Mouse (Mus musculus) midbrain, embryonic 16.5 days (tissue): ENCODE results near the gene Trim80. TPM values are rescaled to one million over a fixed set of nuclear protein-coding genes. Genes with fewer than 3 reads are reported as not detected.

Experiments used
- ATAC-seq: fragments of 200-750 bp; cut with Nextera tagmentation; 2 replicates; pipeline ENCODE4 v1.8.0; 2017; ENCODE audit warnings: moderate TSS enrichment
- H3K27ac ChIP-seq: fragments of 300-500 bp; sonication (generic); 2 replicates; pipeline ENCODE4 v1.5.1; 2014; ENCODE audit warnings: mild to moderate bottlenecking, low read length, mixed read lengths
- H3K27me3 ChIP-seq: fragments of 300-500 bp; sonication (generic); 2 replicates; pipeline ENCODE4 v1.6.1; 2014; ENCODE audit warnings: low read depth, low read length, mixed read lengths; ENCODE audit not compliant: control insufficient read depth, insufficient read depth
- H3K36me3 ChIP-seq: fragments of 300-500 bp; sonication (generic); 2 replicates; pipeline ENCODE4 v1.6.1; 2014; ENCODE audit warnings: mild to moderate bottlenecking, low read length, moderate library complexity, mixed read lengths; ENCODE audit not compliant: control insufficient read depth, insufficient read depth
- H3K4me1 ChIP-seq: fragments of 300-500 bp; sonication (generic); 2 replicates; pipeline ENCODE4 v1.6.1; 2014; ENCODE audit warnings: mild to moderate bottlenecking, low read length, mixed read lengths; ENCODE audit not compliant: control insufficient read depth, insufficient read depth
- H3K4me2 ChIP-seq: fragments of 300-500 bp; sonication (generic); 2 replicates; pipeline ENCODE4 v1.6.1; 2014; ENCODE audit warnings: mild to moderate bottlenecking, low read length, mixed read lengths
- H3K4me3 ChIP-seq: fragments of 300-500 bp; sonication (generic); 2 replicates; pipeline ENCODE4 v1.5.1; 2014; ENCODE audit warnings: low read depth, mild to moderate bottlenecking, low read length, moderate library complexity, mixed read lengths
- H3K9ac ChIP-seq: fragments of 300-500 bp; sonication (generic); 2 replicates; pipeline ENCODE4 v1.6.1; 2014; ENCODE audit warnings: low read depth, low read length, mixed read lengths
- H3K9me3 ChIP-seq: fragments of 300-500 bp; sonication (generic); replicated peaks from 2 replicates; pipeline ENCODE4 v1.6.1; 2014; ENCODE audit warnings: mild to moderate bottlenecking, low read length, mixed read lengths; ENCODE audit not compliant: control insufficient read depth, poor library complexity, severe bottlenecking
- WGBS: fragments of 180-500 bp; shearing (Covaris S2); extraction: QIAGEN DNeasy Blood & Tissue Kit; methylation state at CpG from one replicate; pipeline ENCODE4 v1.1.7; 2014; 5-methylcytosine and 5-hydroxymethylcytosine counted together
- polyA plus RNA-seq: library from polyadenylated mRNA; unstranded; fragments of >200 nt; fragmentation: Nextera tagmentation; extraction: Ambion mirVana; gene quantifications from 2 replicates; pipeline ENCODE4 v1.2.1, GENCODE M21; 2015

Gene Trim80
- not detected in 2 replicates for polyA plus RNA-seq

DNA sequence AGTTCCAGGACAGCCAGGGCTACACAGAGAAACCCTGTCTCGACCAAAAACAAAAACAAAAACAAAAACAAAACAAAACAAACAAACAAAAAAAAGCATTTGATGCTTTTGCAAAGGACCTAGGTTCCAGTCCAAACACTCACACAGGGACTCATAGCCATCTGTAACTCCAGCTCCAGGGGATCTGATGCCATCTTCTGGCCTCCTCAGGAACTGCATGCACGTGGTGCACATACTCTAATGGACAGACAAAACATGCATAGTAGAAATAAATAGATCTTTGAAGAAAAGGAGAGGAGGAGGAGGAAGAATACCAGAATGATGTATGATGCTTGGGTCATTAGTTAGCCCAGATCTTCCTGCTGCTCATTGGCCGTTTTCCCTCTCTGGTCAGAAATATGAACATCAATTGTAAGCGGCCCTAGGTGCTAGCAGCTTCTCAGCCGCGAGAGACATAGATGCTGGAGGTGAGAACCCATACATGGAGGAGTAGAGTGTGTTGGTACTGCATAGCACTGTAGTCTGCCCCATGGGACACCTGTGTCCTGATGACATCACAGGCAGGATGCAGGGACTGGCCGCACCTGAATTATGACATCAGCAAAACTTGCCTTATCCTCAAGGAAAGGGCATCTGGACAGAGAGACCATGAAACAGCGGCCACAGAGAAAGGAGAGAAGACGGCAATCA lies at the start of gene Trim80:
TSS of gene Trim80 (plus strand) at position 640 of the 690 bp plus-strand sequence.
- no peak within 1 kb of the TSS for H3K4me3 ChIP-seq
- no peaks in the 10 kb centered on the region for H3K36me3 ChIP-seq
- 94% methylated on average over 9 of the region's 9 CpGs for WGBS
- no peaks in the 10 kb centered on the region for H3K27me3 ChIP-seq
- ATAC-seq = no peak
- H3K9me3 ChIP-seq = no peaks in the 10 kb centered on the region
- peaks cover 8% of the 10 kb centered on the region; the same call in 1 of the 2 replicates for H3K4me1 ChIP-seq
- H3K27ac ChIP-seq = no peak within 1 kb of the TSS
- no peak within 1 kb of the TSS for H3K4me2 ChIP-seq
- H3K9ac ChIP-seq = no peak within 1 kb of the TSS

DNA sequence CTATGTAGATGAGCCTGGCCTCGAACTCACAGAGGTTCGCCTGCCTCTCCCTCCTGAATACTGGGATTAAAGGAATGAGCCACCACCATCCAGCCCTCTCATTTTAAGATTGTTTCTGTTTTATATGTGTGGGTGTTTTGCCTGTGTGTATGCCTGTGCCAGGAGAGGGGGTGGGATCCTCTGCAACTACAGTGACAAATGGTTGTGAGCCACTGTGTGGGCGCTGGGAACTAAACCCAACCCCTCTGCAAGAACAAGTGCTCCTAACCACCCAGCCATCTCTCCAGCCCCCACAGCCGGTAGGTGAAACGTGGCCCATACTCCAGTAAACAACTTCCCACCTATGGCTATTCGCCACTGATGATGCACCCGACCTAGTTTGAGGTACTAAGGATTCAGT lies 49.0 kb upstream of the Trim80 start:
- peaks cover 36% of the 10 kb centered on the region for H3K36me3 ChIP-seq
- H3K27me3 ChIP-seq = no peaks in the 10 kb centered on the region
- no peak overlapping the region for H3K4me3 ChIP-seq
- ATAC-seq = no peak
- no peak overlapping the region for H3K9ac ChIP-seq
- no peak overlapping the region for H3K4me2 ChIP-seq
- H3K27ac ChIP-seq = no peak overlapping the region
- no peaks in the 10 kb centered on the region for H3K4me1 ChIP-seq
- H3K9me3 ChIP-seq = no peaks in the 10 kb centered on the region
- 87% methylated on average over 7 of the region's 7 CpGs for WGBS

DNA sequence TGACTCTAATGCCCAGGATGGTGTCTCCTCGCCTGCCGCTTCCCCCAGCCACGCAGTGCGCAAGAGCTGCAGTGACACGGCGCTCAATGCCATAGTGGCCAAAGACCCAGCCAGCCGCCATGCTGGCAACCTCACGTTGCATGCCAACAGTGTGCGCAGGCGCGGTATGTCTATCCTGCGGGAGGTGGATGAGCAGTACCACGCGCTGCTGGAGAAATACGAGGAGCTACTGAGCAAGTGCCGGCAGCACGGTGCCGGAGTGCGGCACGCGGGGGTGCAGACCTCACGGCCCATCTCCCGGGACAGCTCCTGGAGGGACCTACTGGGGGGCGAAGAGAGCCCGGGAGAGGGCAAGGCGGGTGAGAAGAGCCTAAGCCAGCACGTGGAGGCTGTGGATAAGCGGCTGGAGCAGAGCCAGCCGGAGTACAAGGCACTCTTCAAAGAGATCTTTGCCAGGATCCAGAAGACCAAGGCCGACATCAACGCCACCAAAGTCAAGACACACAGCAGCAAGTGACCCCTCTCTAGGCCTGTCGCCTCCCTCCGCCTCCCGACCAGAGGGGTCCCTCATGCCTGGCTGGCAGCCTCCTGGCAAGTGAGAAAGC lies 46.5 kb upstream of the Trim80 start:
- no peaks in the 10 kb centered on the region for H3K4me1 ChIP-seq
- H3K9ac ChIP-seq = no peak overlapping the region
- peaks cover 36% of the 10 kb centered on the region for H3K36me3 ChIP-seq
- no peaks in the 10 kb centered on the region for H3K27me3 ChIP-seq
- WGBS = 71% methylated on average over 34 of the region's 34 CpGs
- no peak overlapping the region for H3K4me3 ChIP-seq
- no peaks in the 10 kb centered on the region for H3K9me3 ChIP-seq
- H3K4me2 ChIP-seq = no peak overlapping the region
- H3K27ac ChIP-seq = no peak overlapping the region
- no peak for ATAC-seq

DNA sequence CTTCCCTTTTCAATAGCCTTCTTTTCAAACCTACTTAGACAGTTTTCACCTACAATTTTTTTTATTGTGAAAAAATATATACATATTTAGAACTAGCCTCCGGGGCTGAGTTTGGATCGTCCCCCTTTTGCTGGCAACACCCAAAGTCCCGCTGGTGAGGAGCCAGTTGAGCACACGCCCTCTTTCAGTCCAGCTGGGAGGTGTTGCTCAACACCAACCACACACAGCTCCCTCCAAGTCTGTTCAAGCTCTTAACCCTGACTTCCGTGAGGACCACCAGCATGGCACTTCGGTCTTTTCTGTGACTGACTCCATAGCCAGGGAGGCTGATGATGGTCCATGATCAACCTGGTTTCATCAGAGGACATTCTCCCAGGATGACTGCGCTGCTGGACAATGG lies 42.3 kb upstream of the Trim80 start:
- Histone ChIP-seq H3K9ac (no peak overlapping the region), H3K9me3 (no peaks in the 10 kb centered on the region), H3K27ac (no peak overlapping the region), H3K4me2 (no peak overlapping the region), H3K36me3 (peaks cover 18% of the 10 kb centered on the region), H3K27me3 (no peaks in the 10 kb centered on the region), H3K4me3 (no peak overlapping the region), H3K4me1 (peaks cover 13% of the 10 kb centered on the region)
- no peak for ATAC-seq
- WGBS = 83% methylated on average over 7 of the region's 7 CpGs

DNA sequence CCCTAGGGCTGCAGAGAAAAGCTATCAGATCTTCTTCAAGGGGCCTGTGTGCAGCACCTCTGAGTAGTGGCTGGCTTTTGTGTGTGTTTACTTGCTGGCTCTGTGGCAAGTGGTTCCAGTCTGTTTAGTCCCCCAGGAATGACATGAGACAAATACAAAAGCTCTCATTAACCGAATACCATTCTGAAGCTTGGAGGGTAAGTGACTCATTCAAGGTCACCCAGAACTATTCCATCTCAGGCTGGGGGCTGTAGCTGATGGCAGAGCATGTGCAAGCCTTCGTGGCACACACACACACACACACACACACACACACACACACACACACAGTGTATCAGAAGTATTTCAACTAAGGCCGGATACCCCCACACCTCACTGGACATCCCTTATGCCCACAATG lies 40.2 kb upstream of the Trim80 start:
- H3K27ac ChIP-seq = peak overlapping the region; percentile 77
- H3K9ac ChIP-seq = no peak overlapping the region
- no peaks in the 10 kb centered on the region for H3K27me3 ChIP-seq
- no peaks in the 10 kb centered on the region for H3K9me3 ChIP-seq
- H3K4me1 ChIP-seq = peaks cover 26% of the 10 kb centered on the region
- no peak overlapping the region for H3K4me3 ChIP-seq
- no peak overlapping the region for H3K4me2 ChIP-seq
- WGBS = 83% methylated on average over 3 of the region's 3 CpGs
- no peak for ATAC-seq
- peaks cover 5% of the 10 kb centered on the region; the same call in 1 of the 2 replicates for H3K36me3 ChIP-seq

DNA sequence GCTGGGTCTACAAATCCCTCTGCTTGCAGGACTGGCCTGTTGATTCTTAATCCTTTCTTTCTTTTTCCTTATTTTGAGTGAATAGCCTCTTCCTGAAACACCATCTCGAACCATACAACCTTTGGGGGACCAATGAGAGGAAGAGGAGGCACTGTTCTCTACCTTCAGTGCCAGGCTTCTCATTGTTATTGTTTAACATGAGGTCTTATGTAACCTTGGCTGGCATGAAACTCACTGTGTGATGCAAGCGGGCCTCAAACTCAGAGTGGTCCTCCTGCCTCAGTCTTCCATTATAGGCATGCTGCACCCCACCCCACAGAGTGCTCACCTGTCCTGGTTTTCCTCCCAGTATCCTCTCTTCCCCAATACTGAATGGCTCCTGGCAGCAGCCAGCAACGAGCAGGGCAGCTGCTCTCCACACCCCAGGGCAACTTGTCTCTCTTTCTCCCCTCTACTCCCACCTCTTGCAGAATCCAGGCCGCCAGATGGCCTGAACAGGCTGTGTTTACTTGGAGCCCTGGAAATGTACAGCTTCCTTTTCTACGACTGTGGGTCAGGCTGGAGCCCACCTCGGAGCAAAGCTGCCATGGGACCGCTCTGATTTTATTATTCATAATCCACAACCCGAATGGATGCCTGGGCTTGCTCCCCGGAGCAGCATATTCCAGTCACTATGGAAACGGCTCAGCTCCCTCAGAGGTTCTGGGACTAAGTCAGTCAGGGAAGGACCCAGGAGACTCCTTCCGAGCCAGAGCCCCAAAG lies 39.5 kb upstream of the Trim80 start:
- H3K4me2 ChIP-seq = peak overlapping the region; percentile 28; the same call in 1 of the 2 replicates
- H3K4me1 ChIP-seq = peaks cover 28% of the 10 kb centered on the region
- 24% methylated on average over 11 of the region's 11 CpGs for WGBS
- H3K4me3 ChIP-seq = no peak overlapping the region
- peak; percentile 57; the same call in 1 of the 2 replicates for ATAC-seq
- peak overlapping the region; percentile 27; the same call in 1 of the 2 replicates for H3K9ac ChIP-seq
- no peaks in the 10 kb centered on the region for H3K27me3 ChIP-seq
- peak overlapping the region; percentile 77 for H3K27ac ChIP-seq
- H3K9me3 ChIP-seq = no peaks in the 10 kb centered on the region
- peaks cover under 1% of the 10 kb centered on the region; the same call in 1 of the 2 replicates for H3K36me3 ChIP-seq

DNA sequence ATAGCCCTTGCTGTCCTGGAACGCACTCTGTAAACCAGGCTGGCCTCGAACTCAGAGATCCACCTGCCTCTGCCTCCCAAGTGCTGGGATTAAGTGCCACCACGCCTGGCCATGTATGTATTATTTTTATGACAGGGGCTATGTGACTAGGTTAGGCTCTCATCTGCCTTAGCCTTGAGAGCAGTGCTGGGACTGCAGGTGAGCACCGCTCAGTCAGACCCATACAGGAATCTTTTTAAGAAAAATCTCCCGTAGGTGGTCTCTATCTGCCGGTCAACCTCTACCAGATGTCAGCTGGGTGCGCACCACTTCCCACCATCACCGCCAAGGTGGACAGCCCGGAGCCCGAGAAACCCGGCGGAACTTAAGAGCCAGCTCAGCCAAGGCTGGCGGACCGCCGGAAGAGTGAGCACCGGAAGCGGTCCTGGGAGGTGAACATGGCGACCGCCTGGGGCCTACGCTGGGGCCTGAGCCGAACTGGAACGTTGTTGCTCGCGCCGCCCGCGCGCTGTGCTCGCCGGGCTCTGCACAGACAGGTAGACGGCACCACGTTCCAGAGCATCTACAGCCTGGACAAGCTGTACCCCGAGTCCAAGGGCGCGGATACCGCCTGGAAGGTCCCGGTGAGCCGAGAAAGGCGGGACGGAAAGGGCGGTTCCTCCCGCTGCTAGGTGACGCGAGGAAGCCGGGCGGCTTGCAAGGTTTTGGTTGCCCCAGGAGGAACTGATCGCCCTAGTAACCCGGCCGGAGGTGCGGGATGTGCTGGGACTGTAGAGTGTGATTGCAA lies 36.8 kb upstream of the Trim80 start, which contains the start of gene Mrpl58:
TSS of gene Mrpl58 (plus strand) at position 415 of the 787 bp plus-strand sequence.
- Histone ChIP-seq H3K27me3 (no peaks in the 10 kb centered on the region), H3K9me3 (no peaks in the 10 kb centered on the region), H3K36me3 (no peaks in the 10 kb centered on the region), H3K4me2 (peak within 1 kb of the TSS; percentile 63), H3K4me1 (peaks cover 31% of the 10 kb centered on the region), H3K4me3 (peak within 1 kb of the TSS; percentile 78), H3K9ac (peak within 1 kb of the TSS; percentile 91), H3K27ac (peak within 1 kb of the TSS; percentile 94)
- peak; percentile 87 for ATAC-seq
- WGBS = 3% methylated on average over 50 of the region's 50 CpGs

DNA sequence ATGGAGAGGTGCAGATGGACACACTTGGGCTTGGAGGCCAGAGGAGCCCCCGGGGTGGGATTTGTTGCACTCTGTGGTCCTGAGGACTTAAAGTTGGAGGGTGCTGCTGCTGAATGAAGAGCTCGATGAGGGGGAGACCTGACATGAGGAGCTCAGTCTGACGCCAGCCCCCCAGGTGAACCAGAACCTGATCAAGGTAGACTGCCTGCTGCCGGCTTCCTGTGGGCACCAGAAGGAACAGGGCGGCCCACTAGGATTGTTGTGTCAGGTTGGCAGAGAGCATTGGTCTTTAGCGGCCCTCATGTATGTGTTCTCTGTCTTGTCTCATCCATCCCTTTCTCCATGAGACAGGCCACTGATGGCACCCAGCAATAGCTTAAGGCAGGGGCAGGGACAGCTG lies 34.6 kb upstream of the Trim80 start:
- no peaks in the 10 kb centered on the region for H3K9me3 ChIP-seq
- 96% methylated on average over 6 of the region's 6 CpGs for WGBS
- H3K27ac ChIP-seq = no peak overlapping the region
- peaks cover 31% of the 10 kb centered on the region for H3K4me1 ChIP-seq
- H3K9ac ChIP-seq = no peak overlapping the region
- no peak overlapping the region for H3K4me3 ChIP-seq
- no peak for ATAC-seq
- peaks cover 2% of the 10 kb centered on the region for H3K36me3 ChIP-seq
- H3K4me2 ChIP-seq = no peak overlapping the region
- no peaks in the 10 kb centered on the region for H3K27me3 ChIP-seq
